Mouse (Mus musculus): Measurements from ENCODE around the gene Anks1.

Anks1 gene

GRCm38 (mm10) chr17:28047520-28047919 is 138.4 kb downstream of the Anks1 start:
- no peak for DNase-seq (ENCODE audit: low read depth, low spot score)

- peak; percentile 72 for DNase-seq (ENCODE audit: low read depth, low spot score)
Observed at GRCm38 (mm10) chr17:28048425-28048824, 139.3 kb downstream of the Anks1 start.

- no peak for DNase-seq (ENCODE audit: low read depth, low spot score)
Observed at GRCm38 (mm10) chr17:28050210-28050609, 141.1 kb downstream of the Anks1 start.

GRCm38 (mm10) chr17:28052293-28052863 is 143.3 kb downstream of the Anks1 start:
- DNase-seq (ENCODE audit: low read depth, low spot score) = no peak

- no peak for DNase-seq (ENCODE audit: low read depth, low spot score)
Observed at GRCm38 (mm10) chr17:28058346-28058745, 149.2 kb downstream of the Anks1 start.

GRCm38 (mm10) chr17:28060681-28061080 is 151.6 kb downstream of the Anks1 start:
- DNase-seq (ENCODE audit: low read depth, low spot score) = peak; percentile 78

GRCm38 (mm10) chr17:28061472-28061871 is 152.4 kb downstream of the Anks1 start:
- DNase-seq (ENCODE audit: low read depth, low spot score) = peak; percentile 62

GRCm38 (mm10) chr17:28062710-28063109 is 153.6 kb downstream of the Anks1 start:
- no peak for DNase-seq (ENCODE audit: low read depth, low spot score)

GRCm38 (mm10) chr17:28063163-28063562 is 154.1 kb downstream of the Anks1 start:
- no peak for DNase-seq (ENCODE audit: low read depth, low spot score)

GRCm38 (mm10) chr17:28067303-28067702 is 158.2 kb downstream of the Anks1 start:
- peak; percentile 14 for DNase-seq (ENCODE audit: low read depth, low spot score)

- no peak for DNase-seq (ENCODE audit: low read depth, low spot score)
Observed at GRCm38 (mm10) chr17:28069446-28069845, 160.3 kb downstream of the Anks1 start.

GRCm38 (mm10) chr17:28070256-28070655 is 161.2 kb downstream of the Anks1 start:
- DNase-seq (ENCODE audit: low read depth, low spot score) = no peak

GRCm38 (mm10) chr17:28072730-28073129 is 163.6 kb downstream of the Anks1 start:
- no peak for DNase-seq (ENCODE audit: low read depth, low spot score)

GRCm38 (mm10) chr17:28074486-28074885 is 165.4 kb downstream of the Anks1 start:
- DNase-seq (ENCODE audit: low read depth, low spot score) = no peak

GRCm38 (mm10) chr17:28078028-28078427 is 168.9 kb downstream of the Anks1 start:
- no peak for DNase-seq (ENCODE audit: low read depth, low spot score)

GRCm38 (mm10) chr17:28079618-28080017 is 170.5 kb downstream of the Anks1 start:
- peak; percentile 82 for DNase-seq (ENCODE audit: low read depth, low spot score)

- no peak for DNase-seq (ENCODE audit: low read depth, low spot score)
Observed at GRCm38 (mm10) chr17:28080045-28080816, 171.1 kb downstream of the Anks1 start, which contains the start of gene Tcp11. TSS of gene Tcp11 (minus strand) at chr17:28080639.

- DNase-seq (ENCODE audit: low read depth, low spot score) = no peak
Observed at GRCm38 (mm10) chr17:28080817-28081165, 171.7 kb downstream of the Anks1 start.

GRCm38 (mm10) chr17:28081385-28081784 is 172.3 kb downstream of the Anks1 start:
- peak; percentile 15 for DNase-seq (ENCODE audit: low read depth, low spot score)

GRCm38 (mm10) chr17:28081856-28082255 is 172.8 kb downstream of the Anks1 start:
- DNase-seq (ENCODE audit: low read depth, low spot score) = no peak

- DNase-seq (ENCODE audit: low read depth, low spot score) = no peak
Observed at GRCm38 (mm10) chr17:28082863-28083262, 173.8 kb downstream of the Anks1 start.

GRCm38 (mm10) chr17:28084395-28084905 is 175.3 kb downstream of the Anks1 start:
- DNase-seq (ENCODE audit: low read depth, low spot score) = no peak

- DNase-seq (ENCODE audit: low read depth, low spot score) = peak; percentile 96
Observed at GRCm38 (mm10) chr17:28084964-28085363, 175.9 kb downstream of the Anks1 start.

Measured in 3T3-L1 (cell line).